Mouse (Mus musculus) frontal cortex, postnatal 10 days (tissue): ENCODE results near the gene Mpp4.

ENCODE experiments used
- DNase-seq, 2 experiments: peaks; one replicate each; pipeline ENCODE4 v3.0.0; 2022; ENCODE audit warnings: low spot score in 2 of 2, mixed read lengths in 1 of 2

Gene Mpp4

GRCm38 (mm10) chr1:59167654-59168425 lies 4.7 kb upstream of the Mpp4 start:
- DNase-seq, result no peak

- no peak for DNase-seq
Observed at GRCm38 (mm10) chr1:59166232-59166905, 3.2 kb upstream of the Mpp4 start.

GRCm38 (mm10) chr1:59163918-59164317 lies 729 bp upstream of the Mpp4 start:
- DNase-seq, result no peak

- DNase-seq, result no peak
Observed at GRCm38 (mm10) chr1:59162309-59163024, 722 bp downstream of the Mpp4 start.

GRCm38 (mm10) chr1:59161396-59161795 lies 1.8 kb downstream of the Mpp4 start:
- DNase-seq, result no peak

GRCm38 (mm10) chr1:59160871-59161270 lies 2.3 kb downstream of the Mpp4 start:
- no peak for DNase-seq

GRCm38 (mm10) chr1:59159136-59159535 lies 4.1 kb downstream of the Mpp4 start:
- no peak for DNase-seq

- no peak for DNase-seq
Observed at GRCm38 (mm10) chr1:59158498-59158897, 4.7 kb downstream of the Mpp4 start.

GRCm38 (mm10) chr1:59157846-59158245 lies 5.3 kb downstream of the Mpp4 start:
- DNase-seq, result no peak

GRCm38 (mm10) chr1:59152346-59152745 lies 10.8 kb downstream of the Mpp4 start:
- DNase-seq, result no peak

- DNase-seq, result no peak
Observed at GRCm38 (mm10) chr1:59150542-59150941, 12.6 kb downstream of the Mpp4 start.

- DNase-seq, result no peak
Observed at GRCm38 (mm10) chr1:59144543-59144942, 18.6 kb downstream of the Mpp4 start.

GRCm38 (mm10) chr1:59142809-59143208 lies 20.4 kb downstream of the Mpp4 start:
- peak in 1 of 2 experiments; percentile 32 for DNase-seq

GRCm38 (mm10) chr1:59134419-59134818 lies 28.8 kb downstream of the Mpp4 start:
- no peak for DNase-seq

GRCm38 (mm10) chr1:59128879-59129278 lies 34.3 kb downstream of the Mpp4 start:
- no peak for DNase-seq

- no peak for DNase-seq
Observed at GRCm38 (mm10) chr1:59125558-59125957, 37.6 kb downstream of the Mpp4 start.

GRCm38 (mm10) chr1:59119720-59120457 lies 43.3 kb downstream of the Mpp4 start, which contains the start of gene Tmem237:
Tmem237 (minus strand) TSS chr1:59120408.
- peak; percentile 88 to 93 for DNase-seq

- no peak for DNase-seq
Observed at GRCm38 (mm10) chr1:59110524-59110923, 52.7 kb downstream of the Mpp4 start.

- DNase-seq, result no peak
Observed at GRCm38 (mm10) chr1:59102071-59102470, 61.1 kb downstream of the Mpp4 start.

GRCm38 (mm10) chr1:59101020-59101419 lies 62.2 kb downstream of the Mpp4 start:
- no peak for DNase-seq

GRCm38 (mm10) chr1:59094705-59095104 lies 68.5 kb downstream of the Mpp4 start, which contains the start of gene C2cd6:
C2cd6 (minus strand) TSS chr1:59094900.
- DNase-seq, result no peak
